Mouse (Mus musculus): ENCODE data around the gene Synj1. TPM values are rescaled to one million over a fixed set of nuclear protein-coding genes. Genes with fewer than 3 reads are reported as not detected.

The Synj1 gene
- total RNA-seq, 4 experiments from 2014 or later, result 312 to 360 (median 338) TPM

GRCm38 (mm10) chr16:90892081-90892480, 119.0 kb downstream of the Synj1 start:
- DNase-seq (ENCODE audit: low spot score in 2 of 2), result no peak

- DNase-seq (ENCODE audit: low spot score in 2 of 2), result no peak
These were observed 119.5 kb downstream of the Synj1 start for GRCm38 (mm10) chr16:90891601-90892000.

DNA sequence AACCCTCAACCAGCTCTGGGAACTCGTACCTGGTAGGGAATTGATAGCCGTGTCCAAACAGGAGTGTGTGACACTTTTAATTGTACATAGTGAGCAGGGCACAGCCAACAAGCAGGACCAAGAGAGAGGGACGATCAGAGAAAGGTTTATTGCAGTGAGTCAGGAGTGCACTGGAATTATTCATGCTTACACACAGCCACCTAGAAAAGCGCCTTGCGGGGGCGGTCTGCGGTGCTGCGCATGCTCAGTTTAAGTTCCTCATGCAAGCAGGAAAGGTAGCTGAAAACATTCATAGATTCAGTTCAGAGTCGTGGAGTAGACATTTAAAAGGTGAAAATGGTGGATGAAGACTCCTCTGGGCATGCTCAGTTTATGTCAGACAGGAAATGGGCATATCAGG, 120.4 kb downstream of the Synj1 start:
- no peak for DNase-seq (ENCODE audit: low spot score in 2 of 2)

Small RNA genes within 50 kb of the gene (microRNA-seq; reads per million reads assigned to microRNA genes)
- 0 reads per million in 2 experiments for gene Gm22933

Other genes starting within 250 kb of the Synj1 start
- gene Urb1, start 200.9 kb downstream of the Synj1 start, total RNA-seq (2022), result 10 to 100 TPM; 15.5 to 18.9 (median 16.8) TPM
- 1 to 10 TPM; 3.3 to 4.4 (median 3.8) TPM for gene Eva1c, start 184.6 kb downstream of the Synj1 start, total RNA-seq (2022)
- 10 to 100 TPM; 45.4 to 50.4 (median 47.0) TPM for gene Cfap298, start 76.2 kb downstream of the Synj1 start, total RNA-seq (2022)
- 10 to 100 TPM; 49.9 to 59.7 (median 53.9) TPM for gene Paxbp1, start 33.2 kb upstream of the Synj1 start, total RNA-seq (2022)
- gene 4932438H23Rik, start 83.8 kb upstream of the Synj1 start, total RNA-seq (2022), result 1 to 10 TPM in 2 of 4 experiments, under 1 TPM in 2; 0.94 to 1.7 (median 1.2) TPM
- gene Olig2, start 214.1 kb upstream of the Synj1 start, total RNA-seq (2022), result 10 to 100 TPM; 22.0 to 24.1 (median 22.8) TPM

All from left cerebral cortex, adult 8-10 months (tissue).